Mouse (Mus musculus): ENCODE data around the gene AC170998.1.

- TF ChIP-seq CTCF (IDR thresholded peaks at IDR 0.05; ENCODE audit: extremely low read depth, insufficient read depth, insufficient read length, insufficient replicate concordance): no peak
- no peak for TF ChIP-seq POLR2A (IDR thresholded peaks at IDR 0.05; ENCODE audit: low read depth, low read length)
These were observed 38.5 kb upstream of the AC170998.1 start for GRCm38 (mm10) chr17:28687354-28687753.

Measured in spleen, adult 2 months (tissue).